Mouse (Mus musculus) left cerebral cortex, postnatal 14 days (tissue): ENCODE results near the gene Olfr372. TPM values are rescaled to one million over a fixed set of nuclear protein-coding genes. Genes with fewer than 3 reads are reported as not detected.
"Not testable (repeated sequence)": the region's sequence is repeated elsewhere in the genome, so short reads cannot be mapped to it uniquely, and the experiment has no call there.

Source experiments
- DNase-seq, 2 experiments: peaks; one replicate each; pipeline ENCODE4 v3.0.0; 2021 to 2022; ENCODE audit warnings: low spot score in 2 of 2, mixed read lengths in 1 of 2
- intact Hi-C: fragments of 180-260 bp; cut with DNase I; formaldehyde crosslinking; loops from one replicate; pipeline ENCODE4 v1.15.1; 2025
- total RNA-seq, 2 experiments: library from RNA; stranded (reverse); gene quantifications; 2 replicates each; pipeline ENCODE4 v1.2.3; 2021

Olfr372 gene
- total RNA-seq, 2 experiments from 2014 or later: not detected

- intact Hi-C loops: no loop called here
Observed at GRCm38 (mm10) chr8:72084744-72085143, 43.7 kb downstream of the Olfr372 start.

GRCm38 (mm10) chr8:72087611-72088010 lies 46.6 kb downstream of the Olfr372 start:
- intact Hi-C loops: not testable (repeated sequence)

More at GRCm38 (mm10) chr8:72084744-72085143, 43.7 kb downstream of the Olfr372 start:
- no peak for DNase-seq

GRCm38 (mm10) chr8:72096721-72097120 lies 55.7 kb downstream of the Olfr372 start:
- intact Hi-C loops: loop anchor here (5.0 kb wide), 1 partner anchor 89 kb away; the partner anchor contains the start of gene Cyp4f18

More at GRCm38 (mm10) chr8:72087611-72088010, 46.6 kb downstream of the Olfr372 start:
- not testable (repeated sequence) for DNase-seq

GRCm38 (mm10) chr8:72099377-72100103 lies 58.5 kb downstream of the Olfr372 start:
- intact Hi-C loops: loop anchor here (5.0 kb wide), 1 partner anchor 92 kb away; the partner anchor contains the start of gene Cyp4f18
- DNase-seq: peak; percentile 11 to 12

More at GRCm38 (mm10) chr8:72096721-72097120, 55.7 kb downstream of the Olfr372 start:
- not testable (repeated sequence) for DNase-seq

GRCm38 (mm10) chr8:72105165-72105564 lies 64.1 kb downstream of the Olfr372 start:
- intact Hi-C loops: no loop called here
- no peak for DNase-seq

- intact Hi-C loops: no loop called here
- no peak for DNase-seq
Observed at GRCm38 (mm10) chr8:72106740-72107139, 65.7 kb downstream of the Olfr372 start, which contains the start of gene Olfr374. Gene Olfr374 (plus strand): TSS chr8:72107040.

Other genes starting within 250 kb of the Olfr372 start
- gene Zfp709, start 159.2 kb upstream of the Olfr372 start, total RNA-seq: 10 to 100 TPM in 1 of 2 experiments, 1 to 10 TPM in 1; 9.8 to 11.4 TPM
- gene Zfp882, start 132.6 kb upstream of the Olfr372 start, total RNA-seq: 10 to 100 TPM; 11.4 to 12.9 TPM
- 10 to 100 TPM; 24.2 to 31.3 TPM for gene Zfp617, start 132.6 kb upstream of the Olfr372 start, total RNA-seq
- gene Zfp961, start 90.2 kb upstream of the Olfr372 start, total RNA-seq: 10 to 100 TPM; 12.6 to 13.8 TPM
- not detected for gene Cyp4f18, start 31.6 kb upstream of the Olfr372 start, total RNA-seq
- gene Olfr373, start 42.0 kb downstream of the Olfr372 start, total RNA-seq: not detected
- not detected for gene Olfr374, start 65.8 kb downstream of the Olfr372 start, total RNA-seq
- 10 to 100 TPM; 36.7 to 37.5 TPM for gene Tpm4, start 93.8 kb downstream of the Olfr372 start, total RNA-seq
- 10 to 100 TPM; 38.4 to 46.3 TPM for gene Rab8a, start 120.0 kb downstream of the Olfr372 start, total RNA-seq
- gene Hsh2d, start 148.4 kb downstream of the Olfr372 start, total RNA-seq: not detected
- not detected for gene Cib3, start 171.6 kb downstream of the Olfr372 start, total RNA-seq
- gene Gm11034, start 172.4 kb downstream of the Olfr372 start, total RNA-seq: not detected
- 10 to 100 TPM; 50.5 to 53.2 TPM for gene Fam32a, start 178.5 kb downstream of the Olfr372 start, total RNA-seq
- gene Ap1m1, start 198.8 kb downstream of the Olfr372 start, total RNA-seq: 100 to 1,000 TPM; 100 to 104 TPM